Mouse (Mus musculus) urinary bladder, postnatal 0 days (tissue): ENCODE results near the gene Dpep1. TPM values are rescaled to one million over a fixed set of nuclear protein-coding genes. Genes with fewer than 3 reads are reported as not detected.

ENCODE experiments used
- polyA plus RNA-seq: library from polyadenylated mRNA; unstranded; fragments of >200 nt; fragmentation: Nextera tagmentation; extraction: Ambion mirVana; gene quantifications from 2 replicates; pipeline ENCODE4 v1.2.1, GENCODE M21; 2015

Gene Dpep1
- polyA plus RNA-seq: 53.3 and 55.8 TPM in 2 replicates

GRCm38 (mm10) chr8:123185566-123186409 is at the start of gene Dpep1:
Gene Dpep1 (plus strand): TSS chr8:123186242.

GRCm38 (mm10) chr8:123157888-123158465 is 28.1 kb upstream of the Dpep1 start, which contains the start of gene Sult5a1:
Gene Sult5a1 (minus strand): TSS chr8:123158315.

GRCm38 (mm10) chr8:123212321-123213117 is 26.5 kb downstream of the Dpep1 start, which contains the start of the genes Chmp1a and Spata33:
Gene Chmp1a (minus strand): TSS chr8:123212763.
Gene Spata33 (plus strand): TSS chr8:123212832.

GRCm38 (mm10) chr8:123224278-123225266 is 38.5 kb downstream of the Dpep1 start, which contains the start of gene Cdk10:
Gene Cdk10 (plus strand): TSS chr8:123224842.

GRCm38 (mm10) chr8:123235520-123236497 is 49.8 kb downstream of the Dpep1 start, which contains the start of gene Spata2l:
Gene Spata2l (minus strand): TSS chr8:123236233.

Other genes starting within 250 kb of the Dpep1 start
- 28.0 and 35.4 TPM in 2 replicates for gene Ankrd11, start 144.0 kb upstream of the Dpep1 start, polyA plus RNA-seq
- gene Spg7, start 123.3 kb upstream of the Dpep1 start, polyA plus RNA-seq: 32.6 and 37.3 TPM in 2 replicates
- 1,489 and 1,511 TPM in 2 replicates for gene Rpl13, start 83.9 kb upstream of the Dpep1 start, polyA plus RNA-seq
- 1.3 and 1.9 TPM in 2 replicates for gene Cpne7, start 68.9 kb upstream of the Dpep1 start, polyA plus RNA-seq
- gene Sult5a1, start 27.9 kb upstream of the Dpep1 start, polyA plus RNA-seq: 6.2 and 6.5 TPM in 2 replicates
- gene Chmp1a, start 26.5 kb downstream of the Dpep1 start, polyA plus RNA-seq: 123 and 124 TPM in 2 replicates
- gene Spata33, start 26.6 kb downstream of the Dpep1 start, polyA plus RNA-seq: 2.5 and 2.9 TPM in 2 replicates
- gene Cdk10, start 38.6 kb downstream of the Dpep1 start, polyA plus RNA-seq: 16.7 and 17.7 TPM in 2 replicates
- gene Spata2l, start 50.0 kb downstream of the Dpep1 start, polyA plus RNA-seq: 1.9 and 2.7 TPM in 2 replicates
- gene Zfp276, start 68.0 kb downstream of the Dpep1 start, polyA plus RNA-seq: 10.5 and 11.0 TPM in 2 replicates
- gene Vps9d1, start 68.1 kb downstream of the Dpep1 start, polyA plus RNA-seq: 18.2 and 18.4 TPM in 2 replicates
- 11.2 and 14.2 TPM in 2 replicates for gene Fanca, start 132.3 kb downstream of the Dpep1 start, polyA plus RNA-seq
- gene Spire2, start 146.5 kb downstream of the Dpep1 start, polyA plus RNA-seq: 2.3 and 2.7 TPM in 2 replicates
- 128 and 129 TPM in 2 replicates for gene Tcf25, start 187.5 kb downstream of the Dpep1 start, polyA plus RNA-seq
- gene Mc1r, start 220.9 kb downstream of the Dpep1 start, polyA plus RNA-seq: not detected in 2 replicates
- gene Tubb3, start 225.2 kb downstream of the Dpep1 start, polyA plus RNA-seq: 1.2 and 1.3 TPM in 2 replicates
- gene Def8, start 237.3 kb downstream of the Dpep1 start, polyA plus RNA-seq: 23.4 and 27.8 TPM in 2 replicates